Mouse (Mus musculus) cerebellum, adult 18-20 months (tissue): ENCODE data around the gene Prkcb.

ENCODE experiments used
- DNase-seq, 2 experiments: peaks; one replicate each; pipeline ENCODE4 v3.0.0; 2021

Prkcb gene

DNA sequence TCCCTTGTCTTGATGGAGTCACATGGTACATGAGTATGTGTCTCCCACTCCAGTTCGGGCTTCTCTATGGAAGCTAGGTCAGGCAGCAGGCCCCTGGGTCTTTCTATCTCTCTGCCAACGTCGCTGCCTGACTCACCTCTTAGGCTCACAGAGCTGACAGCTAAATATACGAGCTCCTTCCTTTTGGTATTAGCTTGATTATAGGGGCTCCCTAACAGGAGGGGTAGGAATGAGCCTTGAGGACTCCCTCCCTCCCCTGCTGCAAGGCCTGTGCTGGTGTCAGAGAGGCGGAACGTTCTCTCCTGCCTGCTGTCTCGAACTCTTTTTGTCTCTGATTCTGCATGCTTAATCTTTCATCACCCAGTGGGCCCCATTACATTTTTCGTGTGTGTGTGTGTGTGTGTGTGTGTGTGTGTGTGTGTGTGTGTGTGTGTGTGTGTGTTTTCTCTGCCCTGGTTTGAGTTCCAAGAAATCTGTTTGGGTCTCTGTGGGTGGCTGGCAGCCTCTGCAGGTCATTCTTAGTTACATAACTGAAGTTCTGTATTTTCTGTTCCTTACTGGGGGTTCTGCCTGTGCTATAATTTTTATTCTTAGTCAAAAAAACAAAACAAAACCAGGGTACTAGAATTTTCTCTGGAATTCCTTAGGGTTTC, 33.6 kb downstream of the Prkcb start:
- peak; percentile 73 to 74 for DNase-seq

DNA sequence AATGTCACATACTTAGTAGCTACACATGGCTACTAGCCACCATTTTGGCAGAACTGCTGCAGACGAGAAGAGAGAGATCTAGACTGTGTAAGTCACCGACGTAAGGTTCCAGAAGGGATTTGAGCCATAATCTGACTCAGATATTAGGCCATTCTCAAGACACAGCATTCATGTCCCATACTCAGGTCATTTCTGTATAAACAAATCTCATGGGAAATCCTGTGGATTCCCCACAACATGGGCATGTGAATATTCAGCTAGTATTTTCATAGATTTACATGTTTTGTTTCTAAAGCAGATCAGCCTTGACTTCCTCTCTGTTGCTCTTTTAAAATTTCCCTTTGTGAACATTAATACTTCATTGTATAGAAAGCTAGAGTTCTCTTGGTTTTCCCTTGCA, 39.4 kb downstream of the Prkcb start:
- no peak for DNase-seq

DNA sequence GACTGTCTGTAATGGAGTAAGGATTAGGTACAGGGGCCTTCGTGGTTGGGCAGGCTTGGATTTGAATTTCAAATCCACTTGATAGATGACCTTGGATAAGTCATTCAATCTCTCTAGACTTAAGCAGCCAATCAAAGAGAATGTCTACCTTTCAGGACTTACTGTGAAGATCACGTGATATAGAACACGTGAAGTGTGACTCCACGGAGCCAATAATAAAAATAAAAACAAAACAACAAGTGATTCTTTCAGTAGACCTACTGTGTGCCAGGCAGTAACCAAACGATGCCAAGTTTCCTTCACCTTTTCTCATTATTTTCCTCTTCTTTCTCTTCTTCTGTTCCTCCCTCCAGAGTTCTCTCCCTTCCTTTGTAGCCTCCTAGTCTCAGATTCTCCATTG, 39.9 kb downstream of the Prkcb start:
- no peak for DNase-seq

DNA sequence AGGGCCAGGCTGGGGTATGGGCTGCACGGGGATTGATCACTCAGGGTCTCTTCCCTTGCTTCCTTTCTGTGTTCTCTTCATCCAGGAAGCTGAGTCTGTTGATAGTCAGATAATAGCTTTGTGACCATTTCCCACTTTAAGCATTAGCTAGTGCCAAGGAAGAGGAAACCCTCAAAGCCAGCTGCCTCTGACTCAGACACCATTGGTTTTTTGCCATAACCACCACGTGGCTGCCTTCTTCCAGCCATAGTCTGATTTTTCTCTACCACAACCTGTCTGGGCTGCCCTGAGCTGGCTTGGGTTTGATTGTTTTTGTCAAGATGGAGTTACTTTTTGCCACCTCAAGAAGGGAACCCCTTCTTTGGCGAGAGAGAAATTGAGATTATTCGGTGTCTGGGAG, 41.0 kb downstream of the Prkcb start:
- peak; percentile 57 to 72 for DNase-seq

- peak in 1 of 2 experiments; percentile 32 for DNase-seq
Measured at GRCm38 (mm10) chr7:122333686-122334085, 45.1 kb downstream of the Prkcb start.

DNA sequence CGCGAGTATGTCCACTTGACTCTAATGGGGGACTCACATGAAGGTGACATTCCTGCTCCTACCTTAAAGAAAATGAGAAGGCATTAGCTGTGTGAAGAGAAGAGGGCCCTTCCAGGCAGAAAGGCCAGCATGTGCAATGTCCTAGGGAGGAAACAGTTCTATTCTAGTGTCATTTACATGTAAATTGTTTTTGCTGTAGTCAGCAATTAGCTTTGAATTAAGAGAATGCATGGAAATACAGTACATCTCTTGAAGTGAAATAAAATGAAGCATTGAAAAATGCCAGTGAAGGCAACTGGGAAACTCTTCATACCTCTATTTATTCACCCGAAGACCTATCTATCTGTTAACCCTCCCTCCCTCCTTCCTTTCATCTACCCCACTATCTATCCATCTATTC, 48.8 kb downstream of the Prkcb start:
- DNase-seq, result no peak

DNA sequence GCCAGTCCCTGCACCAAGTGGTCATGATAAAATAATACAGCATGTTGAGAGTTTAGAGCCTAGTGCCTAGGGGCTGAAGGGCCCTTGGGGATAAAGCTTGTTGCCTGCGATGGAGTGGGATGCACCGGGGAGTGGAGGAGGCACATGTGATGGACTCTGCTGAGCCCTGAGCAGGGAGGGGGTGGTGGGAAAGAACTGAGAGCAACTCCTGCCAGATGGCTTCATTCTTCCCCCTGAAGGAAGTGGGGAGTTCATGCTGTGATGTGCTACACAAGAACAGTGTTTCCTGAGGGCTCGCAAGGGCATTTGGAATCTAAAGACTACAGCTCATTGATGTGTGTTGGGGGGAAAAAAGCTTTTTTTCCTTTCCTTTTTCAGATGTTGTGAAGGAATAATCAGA, 49.5 kb downstream of the Prkcb start:
- DNase-seq, result peak; percentile 54 to 72

- DNase-seq, result peak; percentile 81 to 89
Measured at GRCm38 (mm10) chr7:122339476-122339875, 50.9 kb downstream of the Prkcb start.

GRCm38 (mm10) chr7:122341813-122342212, 53.3 kb downstream of the Prkcb start:
- DNase-seq, result peak in 1 of 2 experiments; percentile 48

GRCm38 (mm10) chr7:122344656-122345055, 56.1 kb downstream of the Prkcb start:
- DNase-seq, result no peak

GRCm38 (mm10) chr7:122346251-122347242, 58.0 kb downstream of the Prkcb start:
- no peak for DNase-seq

- no peak for DNase-seq
Measured at GRCm38 (mm10) chr7:122347433-122347832, 58.9 kb downstream of the Prkcb start.

- no peak for DNase-seq
Measured at GRCm38 (mm10) chr7:122349961-122350360, 61.4 kb downstream of the Prkcb start.

DNA sequence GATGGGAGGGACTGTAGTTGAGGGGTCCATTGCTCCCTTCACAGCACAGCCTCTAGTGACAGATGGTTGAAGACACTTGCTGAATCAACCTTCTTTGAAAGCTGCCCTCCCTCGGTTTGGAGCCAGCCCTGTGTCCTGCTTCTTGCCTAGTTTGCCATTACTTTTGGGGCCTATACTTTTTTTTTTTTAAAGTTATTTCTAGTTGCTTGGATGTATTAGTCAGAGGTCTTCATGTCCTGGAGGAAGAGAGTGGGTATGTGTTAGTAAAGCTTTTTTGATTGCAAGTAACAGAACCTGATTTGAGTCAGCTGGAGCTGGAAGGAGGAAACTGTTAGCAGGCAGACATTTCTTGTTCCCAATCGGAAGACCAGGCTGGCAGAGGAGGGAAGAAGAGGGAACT, 62.2 kb downstream of the Prkcb start:
- no peak for DNase-seq

DNA sequence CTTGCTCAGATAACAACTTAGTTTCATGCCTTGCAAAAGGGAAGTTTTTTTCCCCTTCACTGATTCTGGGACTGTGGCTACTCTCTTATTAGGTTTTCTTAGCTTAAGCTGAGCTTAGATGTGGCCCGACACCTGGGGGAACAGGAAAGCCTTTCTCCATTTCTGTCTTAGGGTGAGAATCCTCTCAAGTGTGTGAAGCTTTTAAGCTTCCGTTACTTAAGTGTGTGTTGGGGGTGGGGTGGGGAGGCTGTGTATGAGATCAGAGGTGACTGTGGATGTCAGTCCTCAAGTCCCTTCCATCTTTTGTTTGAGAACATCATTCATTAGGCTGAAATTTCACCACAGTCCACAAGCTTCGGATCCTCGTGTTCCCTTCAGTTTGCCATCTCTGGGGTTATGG, 63.3 kb downstream of the Prkcb start:
- DNase-seq, result no peak

- DNase-seq, result no peak
Measured at GRCm38 (mm10) chr7:122352566-122353277, 64.2 kb downstream of the Prkcb start.

DNA sequence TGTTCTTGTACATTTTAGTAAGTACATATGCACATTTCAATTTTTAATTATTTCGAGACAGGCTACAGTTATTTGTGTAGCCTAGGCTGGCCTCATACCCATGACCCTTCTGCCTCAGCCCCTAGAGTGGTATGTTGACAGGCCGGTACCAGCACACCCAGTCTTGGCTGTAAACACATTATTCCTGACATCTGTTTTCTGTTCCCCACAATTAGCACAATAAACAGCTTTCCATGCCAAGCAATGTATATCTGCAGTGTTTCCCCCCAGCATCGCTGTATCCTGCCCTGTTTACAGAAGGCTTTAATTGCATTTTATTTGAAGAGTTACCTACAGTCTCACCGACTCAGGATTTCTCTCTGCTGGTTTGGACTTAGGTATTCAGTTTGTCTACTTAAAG, 64.8 kb downstream of the Prkcb start:
- DNase-seq, result no peak

GRCm38 (mm10) chr7:122356941-122357340, 68.4 kb downstream of the Prkcb start:
- DNase-seq, result no peak

DNA sequence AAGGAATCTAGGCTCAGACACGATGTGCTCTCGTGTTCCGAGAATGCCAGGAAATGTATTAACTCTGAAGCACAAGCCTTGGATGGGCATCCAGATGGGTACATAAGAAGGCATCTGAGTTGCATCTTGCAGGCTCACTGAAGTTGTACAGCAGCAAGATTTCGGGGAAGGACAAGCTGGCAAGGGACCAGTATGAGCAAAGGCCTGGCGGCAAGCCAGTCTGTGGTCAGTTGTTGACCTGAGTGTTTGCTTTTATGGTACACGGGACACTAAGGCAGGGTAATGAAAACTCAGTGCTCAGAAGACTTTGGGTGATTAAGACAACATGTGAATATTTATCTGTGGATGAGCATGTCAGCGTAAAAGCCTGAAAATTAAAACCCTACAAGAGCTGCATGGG, 69.3 kb downstream of the Prkcb start:
- DNase-seq, result peak; percentile 44 to 65

- no peak for DNase-seq
Measured at GRCm38 (mm10) chr7:122366635-122367034, 78.1 kb downstream of the Prkcb start.

- no peak for DNase-seq
Measured at GRCm38 (mm10) chr7:122367303-122368007, 78.9 kb downstream of the Prkcb start.

DNA sequence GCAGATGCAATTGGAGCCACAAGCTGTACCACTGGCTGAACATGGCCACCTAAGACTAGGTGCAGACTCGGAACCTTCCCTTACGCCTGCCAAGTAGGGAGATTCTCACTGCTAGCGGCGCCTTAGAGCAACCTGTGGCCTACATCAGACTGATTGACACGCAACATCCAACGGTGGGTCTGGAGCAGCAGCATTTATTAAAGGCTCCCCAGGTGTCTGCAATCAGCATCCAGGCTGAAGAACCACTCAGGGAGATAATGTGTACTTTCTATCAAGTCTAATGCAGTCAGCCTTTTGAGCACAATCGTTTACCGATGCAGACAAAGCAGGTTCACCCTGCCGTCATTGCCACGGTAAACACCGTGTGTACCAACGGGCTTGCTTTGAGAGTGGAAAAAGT, 81.9 kb downstream of the Prkcb start:
- no peak for DNase-seq

GRCm38 (mm10) chr7:122371947-122372346, 83.4 kb downstream of the Prkcb start:
- DNase-seq, result no peak
